Mouse (Mus musculus): ENCODE data around the gene Gm42688. TPM values are rescaled to one million over a fixed set of nuclear protein-coding genes. Genes with fewer than 3 reads are reported as not detected.

Gene Gm42688
- polyA plus RNA-seq, 1 experiment = 9.9 TPM

GRCm38 (mm10) chr6:83121863-83122710 is 20.7 kb downstream of the Gm42688 start:
- no peaks in the 10 kb centered on the region for H3K27me3 ChIP-seq (ENCODE audit: control insufficient read depth, insufficient read depth, low read length)
- peak in 1 of 2 experiments; percentile 31 for DNase-seq
- TF ChIP-seq POLR2A (IDR thresholded peaks at IDR 0.05; ENCODE audit: borderline replicate concordance, insufficient read depth, low read length) (no peak), CTCF (IDR thresholded peaks at IDR 0.05; ENCODE audit: borderline replicate concordance, insufficient read depth, low read depth, low read length) (no peak)
- peaks cover 5% of the 10 kb centered on the region for H3K4me1 ChIP-seq (ENCODE audit: control insufficient read depth, insufficient read depth, low read length)
- WGBS = under 1% methylated on average over 50 of the region's 52 CpGs
- H3K27ac ChIP-seq (ENCODE audit: insufficient read depth, low read length) = peak overlapping the region; percentile 50
- H3K4me3 ChIP-seq (replicated peaks; ENCODE audit: insufficient read depth, low read depth, low read length) = peak overlapping the region; percentile 63

DNA sequence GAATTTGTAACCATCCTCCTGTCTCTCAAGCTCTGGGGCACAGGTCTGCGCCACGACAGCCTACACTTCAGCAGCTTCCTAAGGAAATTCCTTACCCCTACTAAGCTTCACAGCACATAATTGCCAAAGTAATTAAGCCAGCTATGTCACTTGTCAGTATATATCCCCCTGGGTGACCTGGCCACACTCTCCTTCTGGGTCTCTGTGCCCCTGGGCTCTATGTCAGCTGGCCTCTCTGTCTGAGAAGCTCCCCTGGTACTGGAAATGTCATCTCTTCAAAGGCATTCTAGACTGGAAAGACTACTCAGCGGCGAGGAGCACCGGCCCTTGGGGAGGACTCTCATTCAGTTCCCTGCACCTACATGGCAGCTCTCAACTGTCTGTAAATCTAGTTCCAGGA is 21.5 kb downstream of the Gm42688 start:
- peaks cover 5% of the 10 kb centered on the region for H3K4me1 ChIP-seq (ENCODE audit: control insufficient read depth, insufficient read depth, low read length)
- no peaks in the 10 kb centered on the region for H3K27me3 ChIP-seq (ENCODE audit: control insufficient read depth, insufficient read depth, low read length)
- 64% methylated on average over 5 of the region's 5 CpGs for WGBS
- TF ChIP-seq CTCF (IDR thresholded peaks at IDR 0.05; ENCODE audit: borderline replicate concordance, insufficient read depth, low read depth, low read length) (no peak), POLR2A (IDR thresholded peaks at IDR 0.05; ENCODE audit: borderline replicate concordance, insufficient read depth, low read length) (no peak)
- H3K4me3 ChIP-seq (replicated peaks; ENCODE audit: insufficient read depth, low read depth, low read length) = no peak overlapping the region
- H3K27ac ChIP-seq (ENCODE audit: insufficient read depth, low read length) = no peak overlapping the region
- no peak for DNase-seq

- peaks cover 4% of the 10 kb centered on the region for H3K4me1 ChIP-seq (ENCODE audit: control insufficient read depth, insufficient read depth, low read length)
- WGBS = under 1% methylated on average over 30 of the region's 30 CpGs
- no peak overlapping the region for H3K27ac ChIP-seq (ENCODE audit: insufficient read depth, low read length)
- peak overlapping the region; percentile 95 for H3K4me3 ChIP-seq (replicated peaks; ENCODE audit: insufficient read depth, low read depth, low read length)
- no peaks in the 10 kb centered on the region for H3K27me3 ChIP-seq (ENCODE audit: control insufficient read depth, insufficient read depth, low read length)
- TF ChIP-seq POLR2A (IDR thresholded peaks at IDR 0.05; ENCODE audit: borderline replicate concordance, insufficient read depth, low read length) (peak; percentile 51; the same call in 1 of the 2 replicates), CTCF (IDR thresholded peaks at IDR 0.05; ENCODE audit: borderline replicate concordance, insufficient read depth, low read depth, low read length) (no peak)
- peak; percentile 88 to 90 for DNase-seq
Measured at GRCm38 (mm10) chr6:83124851-83125312, 23.5 kb downstream of the Gm42688 start.

DNA sequence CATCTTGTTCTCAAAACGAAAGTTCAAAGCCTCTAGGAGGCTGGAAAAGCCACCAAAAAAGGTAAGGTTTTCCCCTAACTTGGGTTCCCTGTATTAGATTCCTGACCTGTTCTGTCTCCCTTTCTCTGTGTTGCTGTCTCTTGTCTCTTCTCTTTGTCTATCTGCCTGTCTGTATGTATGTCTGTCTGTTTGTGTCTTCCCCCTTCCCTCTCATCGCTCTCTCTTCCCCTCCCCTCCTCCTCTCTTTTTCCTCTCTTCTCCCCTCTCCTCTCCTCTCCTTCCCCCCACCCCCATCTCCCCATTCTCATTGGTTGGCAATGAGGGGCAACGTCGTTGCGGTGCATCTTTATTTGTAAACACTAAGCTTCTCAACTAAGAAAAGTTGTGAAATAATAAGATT is 23.9 kb downstream of the Gm42688 start, which contains the start of gene Ino80b:
Gene Ino80b, minus strand, starts transcription at position 101 of the 400 bp plus-strand sequence.
- TF ChIP-seq POLR2A (IDR thresholded peaks at IDR 0.05; ENCODE audit: borderline replicate concordance, insufficient read depth, low read length) = no peak
- no peak for TF ChIP-seq CTCF (IDR thresholded peaks at IDR 0.05; ENCODE audit: borderline replicate concordance, insufficient read depth, low read depth, low read length)
- Histone ChIP-seq H3K4me1 (ENCODE audit: control insufficient read depth, insufficient read depth, low read length) (no peaks in the 10 kb centered on the region; the same call in 1 of the 2 replicates), H3K27me3 (ENCODE audit: control insufficient read depth, insufficient read depth, low read length) (no peaks in the 10 kb centered on the region), H3K27ac (ENCODE audit: insufficient read depth, low read length) (no peak within 1 kb of the TSS), H3K4me3 (replicated peaks; ENCODE audit: insufficient read depth, low read depth, low read length) (peak within 1 kb of the TSS; percentile 95)
- no peak for DNase-seq
- 26% methylated on average over 5 of the region's 5 CpGs for WGBS

GRCm38 (mm10) chr6:83127419-83127818 is 26.0 kb downstream of the Gm42688 start:
- TF ChIP-seq CTCF (IDR thresholded peaks at IDR 0.05; ENCODE audit: borderline replicate concordance, insufficient read depth, low read depth, low read length) (no peak), POLR2A (IDR thresholded peaks at IDR 0.05; ENCODE audit: borderline replicate concordance, insufficient read depth, low read length) (no peak)
- no peak for DNase-seq
- H3K27ac ChIP-seq (ENCODE audit: insufficient read depth, low read length) = no peak overlapping the region
- WGBS = 93% methylated on average over 5 of the region's 5 CpGs
- no peaks in the 10 kb centered on the region; the same call in 1 of the 2 replicates for H3K4me1 ChIP-seq (ENCODE audit: control insufficient read depth, insufficient read depth, low read length)
- no peaks in the 10 kb centered on the region for H3K27me3 ChIP-seq (ENCODE audit: control insufficient read depth, insufficient read depth, low read length)
- no peak overlapping the region for H3K4me3 ChIP-seq (replicated peaks; ENCODE audit: insufficient read depth, low read depth, low read length)

- WGBS = 39% methylated on average over 6 of the region's 6 CpGs
- no peaks in the 10 kb centered on the region for H3K4me1 ChIP-seq (ENCODE audit: control insufficient read depth, insufficient read depth, low read length)
- no peak overlapping the region for H3K4me3 ChIP-seq (replicated peaks; ENCODE audit: insufficient read depth, low read depth, low read length)
- DNase-seq = no peak
- TF ChIP-seq CTCF (IDR thresholded peaks at IDR 0.05; ENCODE audit: borderline replicate concordance, insufficient read depth, low read depth, low read length) = no peak
- TF ChIP-seq POLR2A (IDR thresholded peaks at IDR 0.05; ENCODE audit: borderline replicate concordance, insufficient read depth, low read length) = no peak
- no peak overlapping the region for H3K27ac ChIP-seq (ENCODE audit: insufficient read depth, low read length)
- no peaks in the 10 kb centered on the region; the same call in 1 of the 2 replicates for H3K27me3 ChIP-seq (ENCODE audit: control insufficient read depth, insufficient read depth, low read length)
Measured at GRCm38 (mm10) chr6:83131469-83132034, 30.1 kb downstream of the Gm42688 start.

DNA sequence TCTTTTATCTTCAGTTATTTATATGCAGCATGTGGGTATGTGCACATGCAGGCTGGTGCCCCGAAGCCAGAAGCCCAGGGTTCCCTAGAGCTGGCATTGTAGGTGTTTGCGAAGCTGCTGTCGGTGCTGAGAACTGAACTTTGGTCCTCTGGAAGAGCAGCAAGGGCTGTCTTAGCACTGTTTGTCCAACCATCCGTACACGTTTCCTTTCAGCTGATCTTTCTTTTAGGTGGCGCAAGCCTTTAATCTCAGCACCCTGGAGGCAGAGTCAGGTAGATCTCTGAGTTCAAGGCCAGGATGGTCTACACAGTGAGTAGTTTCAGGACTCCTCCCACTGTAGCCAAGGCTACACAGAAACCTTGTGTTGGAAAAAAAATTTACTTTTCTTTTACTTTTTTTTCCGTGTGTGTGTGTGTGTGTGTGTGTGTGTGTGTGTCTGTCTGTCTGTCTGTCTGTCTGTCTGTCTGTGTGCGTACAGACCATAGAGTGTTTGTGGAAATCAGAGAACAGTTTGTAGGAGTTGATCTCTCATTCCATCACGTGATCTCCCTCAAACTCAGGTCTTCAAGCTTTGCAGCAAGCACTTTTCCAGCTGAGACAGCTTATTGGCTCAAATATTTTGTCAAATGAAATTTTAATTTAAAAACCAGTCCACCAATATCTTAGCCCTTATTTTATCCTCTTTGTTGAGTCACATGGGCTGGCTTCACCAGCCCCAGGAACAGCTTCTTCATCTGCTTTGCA is 30.9 kb downstream of the Gm42688 start:
- no peak for DNase-seq
- Histone ChIP-seq H3K4me3 (replicated peaks; ENCODE audit: insufficient read depth, low read depth, low read length) (no peak overlapping the region), H3K4me1 (ENCODE audit: control insufficient read depth, insufficient read depth, low read length) (no peaks in the 10 kb centered on the region), H3K27me3 (ENCODE audit: control insufficient read depth, insufficient read depth, low read length) (no peaks in the 10 kb centered on the region; the same call in 1 of the 2 replicates), H3K27ac (ENCODE audit: insufficient read depth, low read length) (no peak overlapping the region)
- TF ChIP-seq CTCF (IDR thresholded peaks at IDR 0.05; ENCODE audit: borderline replicate concordance, insufficient read depth, low read depth, low read length) (no peak), POLR2A (IDR thresholded peaks at IDR 0.05; ENCODE audit: borderline replicate concordance, insufficient read depth, low read length) (no peak)
- 86% methylated on average over 9 of the region's 9 CpGs for WGBS

Data from cerebellum, adult 2 months (tissue).